ENCODE assay signal across 9 mouse cellular contexts in genomic region chr2:86020406-86020805, GRCm38 (mm10). TPM values are rescaled to one million over a fixed set of nuclear protein-coding genes. Genes with fewer than 3 reads are reported as not detected.
DNase-seq lines count a peak whose midpoint lies in the region; ATAC-seq and TF ChIP-seq lines count a peak whose summit lies in the region.
"Not testable (repeated sequence)": the region's sequence is repeated elsewhere in the genome, so short reads cannot be mapped to it uniquely, and the experiment has no call there.
"Had no signal": no experiment of that assay in that cellular context is flagged by ENCODE, and none has a peak within 500 bp of the region (broad histone marks: within the 10 kb centered on the region; RNA-seq: fewer than 3 reads in every experiment).

TSS of gene Olfr1033 (plus strand) at chr2:86020633.

- peak within 1 kb of the TSS; percentile 49 for H3K4me2 ChIP-seq in kidney, embryonic 16.5 days (replicated peaks; ENCODE audit: low read depth, low read length)
- peak within 1 kb of the TSS; percentile 37 for H3K4me2 ChIP-seq in liver, embryonic 13.5 days
- peak within 1 kb of the TSS; percentile 50 for H3K4me2 ChIP-seq in midbrain, embryonic 13.5 days (replicated peaks)

- not testable (repeated sequence) for H3K36me3 ChIP-seq in MEL (ENCODE audit: control insufficient read depth in 1 of 2, insufficient read depth in 2 of 2, low read length in 2 of 2); kidney, embryonic 16.5 days (ENCODE audit: insufficient read depth, low read length); liver, embryonic 13.5 days; midbrain, embryonic 13.5 days; small intestine, adult 2 months (ENCODE audit: control insufficient read depth, insufficient read depth, low read length)

- H3K4me3 ChIP-seq in MEL (ENCODE audit: control insufficient read depth in 1 of 2, insufficient read depth in 1 of 2, low read depth in 2 of 2, low read length in 2 of 2): not testable (repeated sequence)
- H3K4me3 ChIP-seq in kidney, embryonic 16.5 days (ENCODE audit: low read length): peak within 1 kb of the TSS; percentile 44
- peak within 1 kb of the TSS; percentile 29 for H3K4me3 ChIP-seq in liver, embryonic 13.5 days (replicated peaks)
- H3K4me3 ChIP-seq in midbrain, embryonic 13.5 days (replicated peaks): peak within 1 kb of the TSS; percentile 35
- peak within 1 kb of the TSS; percentile 53 for H3K4me3 ChIP-seq in small intestine, adult 2 months (ENCODE audit: low read depth, low read length)

- not testable (repeated sequence) for TF ChIP-seq CTCF in MEL (IDR thresholded peaks at IDR 0.05 in 2 of 3, conservative IDR thresholded peaks at IDR 0.05 in 1 of 3; ENCODE audit: control insufficient read depth in 1 of 3, insufficient read depth in 1 of 3, low read depth in 2 of 3, low read length in 3 of 3, poor library complexity in 1 of 3, severe bottlenecking in 1 of 3); small intestine, adult 2 months (IDR thresholded peaks at IDR 0.05; ENCODE audit: extremely low read depth, insufficient read length, insufficient replicate concordance, low read depth, low read length)

- TF ChIP-seq EP300 in MEL (IDR thresholded peaks at IDR 0.05; ENCODE audit: low read depth in 1 of 2, low read length in 2 of 2): not testable (repeated sequence)

- peak; percentile 42 to 75; a peak in 3 of 4 replicates for ATAC-seq in hematopoietic stem cell, adult 5-6 weeks (replicated peaks in 1 of 2; ENCODE audit: insufficient read depth in 1 of 2, low FRiP score in 2 of 2, low TSS enrichment in 1 of 2, low read depth in 1 of 2, poor library complexity in 2 of 2, severe bottlenecking in 2 of 2)
- not testable (repeated sequence) for ATAC-seq in kidney, embryonic 16.5 days (ENCODE audit: low FRiP score, low TSS enrichment); liver, embryonic 13.5 days (ENCODE audit: low read depth); midbrain, embryonic 13.5 days

- TF ChIP-seq RAD21 in MEL (IDR thresholded peaks at IDR 0.05; ENCODE audit: low read depth, low read length): not testable (repeated sequence)

- WGBS in kidney, embryonic 16.5 days: 4% methylated on average over 10 of the region's 11 CpGs
- WGBS in liver, embryonic 13.5 days (ENCODE audit: insufficient replicate concordance): 1% methylated on average over 11 of the region's 11 CpGs
- WGBS in midbrain, embryonic 13.5 days: 7% methylated on average over 11 of the region's 11 CpGs
- WGBS in small intestine, adult 2 months: 4% methylated on average over 11 of the region's 11 CpGs

- H3K9me3 ChIP-seq in MEL (replicated peaks; ENCODE audit: insufficient read depth, low read length); kidney, embryonic 16.5 days (ENCODE audit: low read length); liver, embryonic 13.5 days (replicated peaks); midbrain, embryonic 13.5 days: not testable (repeated sequence)

- H3K27ac ChIP-seq in MEL (ENCODE audit: control insufficient read depth, low read depth, low read length): peak within 1 kb of the TSS; percentile 49; the same call in 1 of the 2 replicates
- peak within 1 kb of the TSS; percentile 65; the same call in 1 of the 2 replicates for H3K27ac ChIP-seq in kidney, embryonic 16.5 days (ENCODE audit: low read length)
- not testable (repeated sequence) for H3K27ac ChIP-seq in liver, embryonic 13.5 days; midbrain, embryonic 13.5 days; small intestine, adult 2 months (ENCODE audit: insufficient read depth, low read depth, low read length)

- not testable (repeated sequence) for H3K27me3 ChIP-seq in MEL (ENCODE audit: control insufficient read depth in 1 of 2, insufficient read depth in 2 of 2, low read length in 2 of 2); kidney, embryonic 16.5 days (ENCODE audit: insufficient read depth, low read length); liver, embryonic 13.5 days; midbrain, embryonic 13.5 days; small intestine, adult 2 months (ENCODE audit: control insufficient read depth, insufficient read depth, low read length)

- not testable (repeated sequence) for DNase-seq in MEL (ENCODE audit: low read depth, low spot score)
- peak; percentile 15 for DNase-seq in embryo, embryonic 9.5 days (ENCODE audit: extremely low spot score)
- peak; percentile 97 for DNase-seq in heart, adult 11 months
- peak; percentile 1 for DNase-seq in liver, embryonic 13.5 days

- H3K4me1 ChIP-seq in MEL (ENCODE audit: control insufficient read depth in 1 of 2, insufficient read depth in 2 of 2, low read length in 2 of 2); kidney, embryonic 16.5 days (ENCODE audit: insufficient read depth, low read length); liver, embryonic 13.5 days (replicated peaks); midbrain, embryonic 13.5 days (replicated peaks); small intestine, adult 2 months (ENCODE audit: control insufficient read depth, insufficient read depth, insufficient read length, low read length): not testable (repeated sequence)

- not testable (repeated sequence) for TF ChIP-seq POLR2A in MEL (IDR thresholded peaks at IDR 0.05; ENCODE audit: control insufficient read depth in 1 of 2, insufficient read depth in 1 of 2, low read depth in 1 of 2, low read length in 2 of 2, poor library complexity in 1 of 2); small intestine, adult 2 months (IDR thresholded peaks at IDR 0.05; ENCODE audit: low read depth, low read length)

- not testable (repeated sequence) for H3K79me2 ChIP-seq in MEL (ENCODE audit: control insufficient read depth, insufficient read depth, low read length, poor library complexity)

- H3K9ac ChIP-seq in MEL (ENCODE audit: control insufficient read depth, low read depth, low read length, poor library complexity, severe bottlenecking); liver, embryonic 13.5 days: not testable (repeated sequence)
- peak within 1 kb of the TSS; percentile 57; the same call in 1 of the 2 replicates for H3K9ac ChIP-seq in kidney, embryonic 16.5 days (replicated peaks; ENCODE audit: low read length)
- H3K9ac ChIP-seq in midbrain, embryonic 13.5 days (replicated peaks): peak within 1 kb of the TSS; percentile 48; the same call in 1 of the 2 replicates

RNA-seq across cellular contexts. Expression of gene Olfr1033, which starts in this region (rescaled TPM):
- not detected in 2 replicates for total RNA-seq in MEL (2012; rRNA removed)
- not detected for polyA plus RNA-seq in MEL (2012; ENCODE audit: insufficient read depth in 1 of 2, insufficient read length in 2 of 2, low read depth in 1 of 2, low replicate concordance in 2 of 2, missing spikeins in 1 of 2)
- total RNA-seq in hematopoietic stem cell, adult 5-6 weeks (2017): not detected in 2 replicates
- 3.1 and 4.9 TPM in 2 replicates for polyA plus RNA-seq in kidney, embryonic 16.5 days (2015; fragmentation: Nextera tagmentation; extraction: Ambion mirVana)
- 0.16 and 0.41 TPM in 2 replicates for polyA plus RNA-seq in liver, embryonic 13.5 days (2015; fragmentation: Nextera tagmentation; extraction: Ambion mirVana)
- not detected in 2 replicates for polyA plus RNA-seq in midbrain, embryonic 13.5 days (2015; fragmentation: Nextera tagmentation; extraction: Ambion mirVana)
- polyA plus RNA-seq in small intestine, adult 2 months (2012; rRNA removed): 0.06 TPM in 1 of 2 replicates, not detected in the other
- total RNA-seq: left cerebral cortex, postnatal 25 days had no signal

Comparison
In these comparisons a context has a peak if more than half of its experiments do, and no peak if none do; other contexts are left out.
1. Peak in ATAC-seq in hematopoietic stem cell, adult 5-6 weeks; RNA of the gene not detected or under 1 TPM.
2. Peak in DNase-seq, H3K4me3 ChIP-seq and H3K4me2 ChIP-seq in liver, embryonic 13.5 days; RNA of the gene not detected or under 1 TPM.